Mouse (Mus musculus): ENCODE data around the gene Fasl. TPM values are rescaled to one million over a fixed set of nuclear protein-coding genes. Genes with fewer than 3 reads are reported as not detected.

The Fasl gene
- polyA plus RNA-seq (2012; ENCODE audit: low replicate concordance), result 0.17 and 0.75 TPM in 2 replicates

DNA sequence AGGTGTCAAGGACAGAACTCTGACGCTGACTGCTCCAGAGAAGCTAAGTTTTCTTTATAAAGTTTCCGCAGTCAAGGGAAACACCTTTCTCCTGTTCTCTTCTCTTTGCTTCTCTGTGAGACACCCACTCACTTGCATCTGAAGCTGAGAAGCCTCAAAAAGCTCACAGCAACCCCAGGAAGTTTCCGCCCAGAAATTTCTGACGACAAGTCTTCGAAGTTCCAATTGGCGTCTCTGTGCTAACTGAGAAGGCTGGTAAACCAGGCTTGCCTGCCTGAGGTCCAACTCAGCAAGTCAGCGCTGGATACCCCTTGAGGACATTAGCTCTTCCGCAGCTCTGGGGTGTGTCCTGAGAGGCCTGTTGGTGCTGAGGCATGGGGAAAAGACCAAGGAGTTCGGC lies at the start of gene Fasl:
Fasl (minus strand) TSS at position 157 of the 400 bp plus-strand sequence.

Other genes starting within 250 kb of the Fasl start
- gene Suco, start 88.2 kb upstream of the Fasl start, polyA plus RNA-seq (2012; ENCODE audit: low replicate concordance), result 2.3 and 2.4 TPM in 2 replicates
- gene Pigc, start 180.7 kb upstream of the Fasl start, polyA plus RNA-seq (2012; ENCODE audit: low replicate concordance), result 0.32 and 1.5 TPM in 2 replicates
- not detected in 2 replicates for gene 4930558K02Rik, start 191.1 kb upstream of the Fasl start, polyA plus RNA-seq (2012; ENCODE audit: low replicate concordance)

Data from leukemia stem cell, adult 10-12 weeks (primary cell).